Mouse (Mus musculus): Measurements from ENCODE around the gene Timp1.

DNA sequence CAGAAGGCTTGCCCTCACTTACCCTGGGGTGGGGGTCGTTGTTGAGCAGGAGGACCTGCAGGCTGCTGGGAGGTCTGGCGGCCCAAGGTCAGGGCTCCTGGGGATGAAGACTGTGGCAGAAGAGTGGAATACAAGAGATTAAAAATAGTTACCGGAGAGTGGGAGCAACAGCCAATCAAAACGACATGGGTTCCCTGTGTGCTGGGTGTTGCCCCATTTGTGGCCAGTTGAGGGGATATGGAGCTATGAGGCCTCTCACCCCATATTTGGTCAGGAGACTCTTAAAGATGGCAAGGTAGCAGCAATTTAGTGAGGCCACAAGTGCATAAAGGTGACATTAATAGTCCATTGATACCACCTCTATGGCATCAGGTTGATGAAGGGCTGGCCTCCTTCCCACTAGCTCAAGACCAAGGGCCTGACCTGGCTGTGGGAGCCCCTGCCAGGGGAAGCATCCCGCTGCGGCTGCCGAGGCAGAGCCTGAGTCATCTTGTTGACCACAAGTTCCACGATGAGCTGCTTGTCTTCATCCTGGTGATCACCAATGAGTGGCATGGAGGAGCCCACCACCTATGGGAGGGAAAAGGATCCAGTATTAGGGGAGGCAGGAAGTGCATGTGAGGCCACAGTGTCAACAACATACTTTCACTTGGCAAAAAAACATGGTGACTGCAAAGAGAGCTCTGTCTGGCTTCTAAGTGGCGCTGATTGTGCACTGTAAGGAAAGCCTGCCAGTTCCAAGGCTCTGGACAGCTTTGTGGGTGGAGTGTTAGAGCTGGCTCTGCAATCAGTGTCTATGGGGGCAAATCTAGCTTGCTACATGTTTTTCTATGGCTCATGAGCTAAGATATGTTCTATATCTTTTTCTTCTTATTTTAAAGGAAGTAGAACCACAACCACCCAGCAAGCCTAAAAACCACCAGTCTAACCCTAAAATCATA, 6.5 kb upstream of the Timp1 start:
- TF ChIP-seq CTCF (IDR thresholded peaks at IDR 0.05; ENCODE audit: extremely low read depth, insufficient read depth, insufficient read length, insufficient replicate concordance) (no peak), POLR2A (IDR thresholded peaks at IDR 0.05; ENCODE audit: low read depth, low read length) (no peak)

All from spleen, adult 2 months (tissue).